Mouse (Mus musculus) olfactory bulb, adult 2 months (tissue): ENCODE results near the gene Map7. TPM values are rescaled to one million over a fixed set of nuclear protein-coding genes. Genes with fewer than 3 reads are reported as not detected.

Source experiments
- H3K27ac ChIP-seq: fragments of 200-500 bp; 2 replicates; pipeline ENCODE4 v1.5.1; 2012; ENCODE audit warnings: low read depth, low read length; ENCODE audit not compliant: insufficient read depth
- H3K4me1 ChIP-seq: fragments of 200-500 bp; 2 replicates; pipeline ENCODE4 v1.6.1; 2012; ENCODE audit warnings: low read length; ENCODE audit not compliant: control insufficient read depth, insufficient read depth
- H3K4me3 ChIP-seq: fragments of 200-500 bp; 2 replicates; pipeline ENCODE4 v1.5.1; 2012; ENCODE audit warnings: mild to moderate bottlenecking, low read depth, low read length, moderate library complexity; ENCODE audit not compliant: insufficient read depth
- CTCF ChIP-seq: fragments of 200-500 bp; IDR thresholded peaks from 2 replicates; pipeline ENCODE4 v1.5.1; 2012; ENCODE audit warnings: low read depth, mild to moderate bottlenecking, low read length, moderate library complexity; ENCODE audit not compliant: insufficient read depth
- POLR2A ChIP-seq: fragments of 200-500 bp; IDR thresholded peaks from 2 replicates; pipeline ENCODE4 v1.6.1; 2012; ENCODE audit warnings: mild to moderate bottlenecking, low read depth, low read length, moderate library complexity; ENCODE audit not compliant: insufficient read depth
- polyA plus RNA-seq: library from polyadenylated mRNA; stranded (reverse); fragments of >200 nt; gene quantifications from 2 replicates; pipeline ENCODE4 v1.2.4, GENCODE M21; 2012; ENCODE audit warnings: low replicate concordance; ENCODE audit not compliant: missing spikeins, insufficient read depth, insufficient read length

Map7 gene
- polyA plus RNA-seq, 1 experiment, result not detected

GRCm38 (mm10) chr10:20326226-20326625, 178.0 kb downstream of the Map7 start:
- no peak overlapping the region for H3K4me3 ChIP-seq
- TF ChIP-seq CTCF, result no peak
- no peak for TF ChIP-seq POLR2A
- no peak overlapping the region for H3K27ac ChIP-seq
- no peaks in the 10 kb centered on the region for H3K4me1 ChIP-seq

Other genes with a start within 250 kb of the Map7 start
- gene Pex7, start 240.8 kb upstream of the Map7 start, polyA plus RNA-seq, result not detected in 2 replicates
- gene Map3k5, start 214.0 kb upstream of the Map7 start, polyA plus RNA-seq, result not detected in 2 replicates
- gene Bclaf1, start 164.0 kb downstream of the Map7 start, polyA plus RNA-seq, result 354 TPM in 1 of 2 replicates, not detected in the other
- gene Mtfr2, start 199.3 kb downstream of the Map7 start, polyA plus RNA-seq, result not detected in 2 replicates